Mouse (Mus musculus) midbrain, embryonic 14.5 days (tissue): ENCODE results near the gene Tmem150c. TPM values are rescaled to one million over a fixed set of nuclear protein-coding genes. Genes with fewer than 3 reads are reported as not detected.
A peak's percentile ranks its signal among the peaks of the same experiment; 100 is the strongest.

ENCODE experiments used
- ATAC-seq: fragments of 200-750 bp; cut with Nextera tagmentation; 2 replicates; pipeline ENCODE4 v1.8.0; 2017; ENCODE audit warnings: moderate number of reproducible peaks, moderate library complexity; ENCODE audit not compliant: low FRiP score, low TSS enrichment
- DNase-seq: peaks from one replicate; pipeline ENCODE4 v3.0.0-alpha.2; 2015
- H3K27ac ChIP-seq: fragments of 300-500 bp; sonication (generic); replicated peaks from 2 replicates; pipeline ENCODE4 v1.5.1; 2014; ENCODE audit warnings: mild to moderate bottlenecking, low read depth, low read length, moderate library complexity
- H3K27me3 ChIP-seq: fragments of 300-500 bp; sonication (generic); 2 replicates; pipeline ENCODE4 v1.6.1; 2014; ENCODE audit warnings: low read length, control low read depth, mixed read lengths; ENCODE audit not compliant: control insufficient read depth, insufficient read depth
- H3K36me3 ChIP-seq: fragments of 300-500 bp; sonication (generic); 2 replicates; pipeline ENCODE4 v1.6.1; 2014; ENCODE audit warnings: low read length, control low read depth; ENCODE audit not compliant: control insufficient read depth, insufficient read depth
- H3K4me1 ChIP-seq: fragments of 300-500 bp; sonication (generic); 2 replicates; pipeline ENCODE4 v1.6.1; 2014; ENCODE audit warnings: mild to moderate bottlenecking, antibody characterized with exemption, low read length, control low read depth; ENCODE audit not compliant: control insufficient read depth, insufficient read depth
- H3K4me2 ChIP-seq: fragments of 300-500 bp; sonication (generic); 2 replicates; pipeline ENCODE4 v1.6.1; 2014; ENCODE audit warnings: mild to moderate bottlenecking, low read length, moderate library complexity
- H3K4me3 ChIP-seq: fragments of 300-500 bp; sonication (generic); replicated peaks from 2 replicates; pipeline ENCODE4 v1.5.1; 2014; ENCODE audit warnings: low read depth, low read length
- H3K9ac ChIP-seq: fragments of 300-500 bp; sonication (generic); replicated peaks from 2 replicates; pipeline ENCODE4 v1.6.1; 2014; ENCODE audit warnings: mild to moderate bottlenecking, low read length, moderate library complexity
- H3K9me3 ChIP-seq: fragments of 300-500 bp; sonication (generic); 2 replicates; pipeline ENCODE4 v1.6.1; 2016; ENCODE audit warnings: low read length, control low read depth, mixed read lengths; ENCODE audit not compliant: control insufficient read depth
- WGBS: fragments of 180-500 bp; shearing (Covaris S2); extraction: QIAGEN DNeasy Blood & Tissue Kit; methylation state at CpG from one replicate; pipeline ENCODE4 v1.1.7; 2014; 5-methylcytosine and 5-hydroxymethylcytosine counted together
- polyA plus RNA-seq: library from polyadenylated mRNA; unstranded; fragments of >200 nt; fragmentation: Nextera tagmentation; extraction: Ambion mirVana; gene quantifications from 2 replicates; pipeline ENCODE4 v1.2.1, GENCODE M21; 2014

Gene Tmem150c
- polyA plus RNA-seq, 1 experiment from 2014 or later = 20.0 TPM

DNA sequence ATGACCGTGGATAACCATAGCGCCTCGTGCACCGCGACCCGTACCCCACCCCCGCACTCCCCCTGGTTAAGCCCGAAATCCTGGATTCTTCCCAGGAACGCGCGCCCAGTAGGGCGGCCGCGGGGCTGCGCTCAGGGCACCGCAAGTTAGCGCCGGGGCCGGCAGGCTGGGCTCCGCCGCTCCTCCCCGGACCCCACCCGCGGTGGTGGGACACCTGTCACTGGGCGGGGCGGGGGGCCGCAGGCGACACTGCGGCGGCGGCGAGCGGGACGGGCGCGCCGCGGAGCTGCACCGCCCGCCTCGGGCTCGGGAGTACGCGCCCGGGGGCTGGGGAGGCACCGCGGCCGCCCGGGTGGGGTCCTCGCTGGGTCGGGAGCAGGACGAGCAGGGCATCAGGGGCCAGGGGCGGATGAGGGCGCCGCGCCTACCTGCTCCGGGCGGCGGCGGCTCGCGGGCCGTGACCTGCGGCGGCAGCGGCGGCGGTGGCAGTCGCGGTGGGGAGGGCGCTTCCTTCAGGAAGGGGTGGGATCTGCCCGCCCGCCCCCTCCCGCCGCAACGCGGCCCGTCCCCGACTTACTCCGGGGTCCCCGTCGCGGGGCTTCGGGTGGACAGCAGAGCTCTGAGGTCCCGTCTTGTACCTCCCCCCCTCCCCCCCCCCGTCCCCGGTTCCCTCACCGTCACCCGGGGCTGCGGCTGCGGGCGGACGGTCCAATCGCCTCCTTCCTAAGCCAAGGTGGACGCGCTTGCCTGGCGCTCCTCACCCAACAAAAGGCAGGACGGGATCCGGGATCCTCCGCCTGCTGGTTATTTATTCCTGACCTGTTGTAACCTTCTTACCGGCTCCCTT is 594 bp downstream of the Tmem150c start:
- peak; percentile 70 for DNase-seq

DNA sequence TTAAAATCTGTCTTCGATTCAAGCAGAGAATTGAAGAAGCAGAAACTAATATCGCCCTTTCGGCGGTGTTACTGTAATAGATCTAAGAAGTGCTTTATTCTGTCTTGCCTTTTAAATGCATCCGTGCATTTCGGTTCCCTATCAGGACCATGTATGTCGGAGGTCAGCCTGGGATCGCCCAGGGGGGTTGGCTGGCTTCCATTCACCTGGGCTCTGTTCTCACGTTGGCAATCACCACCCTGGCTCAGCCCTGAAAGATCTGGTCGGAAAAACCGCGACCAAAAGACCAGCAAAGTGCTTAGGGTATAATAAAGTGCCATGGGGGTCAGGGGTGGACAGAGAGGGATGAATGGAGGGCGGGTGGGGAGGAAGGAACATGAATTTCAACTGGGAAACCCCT is 1.3 kb downstream of the Tmem150c start:
- H3K4me1 ChIP-seq = peaks cover 4% of the 10 kb centered on the region; the same call in 1 of the 2 replicates
- peak; percentile 29; the same call in 1 of the 2 replicates for ATAC-seq
- peak; percentile 44 for DNase-seq

More for the DNA sequence above, 594 bp downstream of the Tmem150c start:
- H3K36me3 ChIP-seq = no peaks in the 10 kb centered on the region
- H3K27ac ChIP-seq = peak overlapping the region; percentile 68
- H3K4me3 ChIP-seq = peak overlapping the region; percentile 81
- WGBS = under 1% methylated on average over 80 of the region's 101 CpGs
- peak overlapping the region; percentile 90 for H3K9ac ChIP-seq
- no peaks in the 10 kb centered on the region for H3K9me3 ChIP-seq
- peak; percentile 79 for ATAC-seq
- no peaks in the 10 kb centered on the region for H3K27me3 ChIP-seq
- peak overlapping the region; percentile 92 for H3K4me2 ChIP-seq
- H3K4me1 ChIP-seq = peaks cover 4% of the 10 kb centered on the region; the same call in 1 of the 2 replicates

GRCm38 (mm10) chr5:100155646-100156045 is 4.0 kb downstream of the Tmem150c start:
- no peak for DNase-seq
- no peaks in the 10 kb centered on the region for H3K36me3 ChIP-seq
- H3K27ac ChIP-seq = no peak overlapping the region
- WGBS = 83% methylated on average over 6 of the region's 6 CpGs
- no peaks in the 10 kb centered on the region for H3K9me3 ChIP-seq
- no peak overlapping the region for H3K9ac ChIP-seq
- ATAC-seq = no peak
- H3K27me3 ChIP-seq = no peaks in the 10 kb centered on the region
- H3K4me1 ChIP-seq = peaks cover 4% of the 10 kb centered on the region; the same call in 1 of the 2 replicates
- H3K4me3 ChIP-seq = no peak overlapping the region
- H3K4me2 ChIP-seq = no peak overlapping the region

More for the DNA sequence above, 1.3 kb downstream of the Tmem150c start:
- Histone ChIP-seq H3K36me3 (no peaks in the 10 kb centered on the region), H3K9ac (peak overlapping the region; percentile 90), H3K27ac (no peak overlapping the region; the same call in 1 of the 2 replicates), H3K9me3 (no peaks in the 10 kb centered on the region), H3K27me3 (no peaks in the 10 kb centered on the region), H3K4me2 (peak overlapping the region; percentile 92), H3K4me3 (peak overlapping the region; percentile 81)
- 16% methylated on average over 13 of the region's 13 CpGs for WGBS

DNA sequence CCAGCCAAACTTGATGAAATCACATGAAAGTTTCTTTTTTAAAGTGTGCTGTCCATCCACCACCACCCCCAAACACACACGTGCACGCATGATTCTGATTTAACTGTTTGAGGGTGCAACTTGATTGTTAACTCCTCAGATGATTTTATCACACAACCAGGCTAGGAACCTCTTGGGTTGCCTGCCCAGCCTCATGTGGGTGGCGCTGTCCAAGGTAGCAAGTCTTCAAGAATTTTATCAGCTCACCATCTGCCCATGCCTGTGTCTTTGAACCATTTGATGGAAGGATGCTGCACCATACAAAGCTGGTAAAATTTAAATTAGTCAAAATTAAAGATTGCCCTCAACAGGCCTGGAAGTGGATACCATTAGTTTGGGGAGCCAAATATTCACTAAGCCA is 9.6 kb downstream of the Tmem150c start:
- H3K9me3 ChIP-seq = no peaks in the 10 kb centered on the region
- H3K4me3 ChIP-seq = no peak overlapping the region
- ATAC-seq (no peak), DNase-seq (no peak)
- H3K9ac ChIP-seq = no peak overlapping the region
- no peak overlapping the region for H3K4me2 ChIP-seq
- 70% methylated on average over 3 of the region's 3 CpGs for WGBS
- no peak overlapping the region for H3K27ac ChIP-seq
- H3K27me3 ChIP-seq = no peaks in the 10 kb centered on the region
- no peaks in the 10 kb centered on the region for H3K36me3 ChIP-seq
- H3K4me1 ChIP-seq = no peaks in the 10 kb centered on the region

DNA sequence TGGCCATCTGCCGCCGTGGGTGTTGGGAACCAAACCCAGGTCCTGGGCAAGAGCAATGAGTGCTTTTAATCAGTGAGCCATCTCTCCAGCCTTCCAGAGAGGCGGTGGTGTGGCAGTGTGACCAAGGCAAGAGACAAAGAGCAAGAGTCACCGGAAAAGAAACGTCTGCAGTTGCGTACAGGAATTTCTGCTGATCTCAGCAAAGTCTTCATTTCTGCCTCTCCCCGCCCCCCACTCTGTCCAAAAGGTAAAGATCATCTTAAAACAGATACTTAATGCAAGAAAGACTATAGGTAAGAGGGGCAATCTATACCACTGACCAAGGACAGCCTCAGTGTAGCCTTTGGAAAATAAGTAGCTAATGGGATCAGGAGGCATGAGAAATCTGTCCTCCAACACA is 14.8 kb downstream of the Tmem150c start:
- no peaks in the 10 kb centered on the region for H3K9me3 ChIP-seq

GRCm38 (mm10) chr5:100127283-100127682 is 32.3 kb downstream of the Tmem150c start:
- no peak for ATAC-seq
- no peaks in the 10 kb centered on the region for H3K27me3 ChIP-seq
- WGBS = 72% methylated on average over 8 of the region's 8 CpGs

More for the DNA sequence above, 14.8 kb downstream of the Tmem150c start:
- Histone ChIP-seq H3K36me3 (no peaks in the 10 kb centered on the region), H3K27ac (no peak overlapping the region), H3K9ac (no peak overlapping the region), H3K27me3 (no peaks in the 10 kb centered on the region), H3K4me3 (no peak overlapping the region), H3K4me1 (no peaks in the 10 kb centered on the region), H3K4me2 (no peak overlapping the region)
- DNase-seq (no peak), ATAC-seq (no peak)
- 86% methylated on average over 7 of the region's 7 CpGs for WGBS

GRCm38 (mm10) chr5:100125409-100126123 is 34.0 kb downstream of the Tmem150c start:
- Histone ChIP-seq H3K9ac (no peak overlapping the region), H3K27me3 (no peaks in the 10 kb centered on the region), H3K4me1 (peaks cover 7% of the 10 kb centered on the region), H3K4me2 (no peak overlapping the region), H3K27ac (no peak overlapping the region), H3K36me3 (no peaks in the 10 kb centered on the region), H3K4me3 (no peak overlapping the region), H3K9me3 (no peaks in the 10 kb centered on the region)
- 74% methylated on average over 12 of the region's 12 CpGs for whole genome bisulfite sequencing
- no peak for ATAC-seq
- DNase-seq = no peak

More at GRCm38 (mm10) chr5:100127283-100127682, 32.3 kb downstream of the Tmem150c start:
- H3K9me3 ChIP-seq = no peaks in the 10 kb centered on the region
- no peak overlapping the region for H3K4me2 ChIP-seq
- H3K4me3 ChIP-seq = no peak overlapping the region
- no peak for DNase-seq
- no peak overlapping the region for H3K27ac ChIP-seq
- no peak overlapping the region for H3K9ac ChIP-seq
- no peaks in the 10 kb centered on the region for H3K4me1 ChIP-seq
- no peaks in the 10 kb centered on the region for H3K36me3 ChIP-seq

DNA sequence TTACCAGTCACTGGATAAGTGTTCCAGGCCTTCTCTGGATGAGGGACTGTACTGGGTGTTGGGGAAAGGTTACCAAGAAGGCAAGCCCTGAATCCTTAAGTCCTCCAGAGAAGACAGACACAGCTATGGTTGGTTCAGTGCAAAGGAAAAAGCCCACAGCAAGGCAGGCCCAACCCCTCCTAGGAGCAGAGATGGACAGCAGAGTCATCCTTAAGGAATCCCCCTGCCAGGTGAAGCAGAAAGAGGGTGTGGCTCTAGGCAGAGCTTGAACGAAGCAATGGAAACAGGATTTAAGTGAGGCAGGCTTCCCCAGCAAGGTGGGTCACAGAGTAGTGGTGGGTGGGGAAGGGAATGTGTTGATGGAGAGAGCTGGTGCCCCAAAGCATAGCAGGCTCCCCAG is 35.1 kb downstream of the Tmem150c start:
- Histone ChIP-seq H3K9ac (no peak overlapping the region), H3K4me1 (peaks cover 12% of the 10 kb centered on the region), H3K36me3 (no peaks in the 10 kb centered on the region), H3K9me3 (no peaks in the 10 kb centered on the region), H3K4me2 (no peak overlapping the region), H3K27me3 (no peaks in the 10 kb centered on the region), H3K27ac (no peak overlapping the region), H3K4me3 (no peak overlapping the region)
- ATAC-seq (no peak), DNase-seq (no peak)
- WGBS = 33% methylated on average over 1 of the region's 1 CpGs
